Mouse (Mus musculus): ENCODE measurements around the gene Gnaz. TPM values are rescaled to one million over a fixed set of nuclear protein-coding genes. Genes with fewer than 3 reads are reported as not detected.
A peak's percentile ranks its signal among the peaks of the same experiment; 100 is the strongest.

Gnaz gene
- polyA plus RNA-seq, 1 experiment from 2014 or later, result 3.2 TPM

DNA sequence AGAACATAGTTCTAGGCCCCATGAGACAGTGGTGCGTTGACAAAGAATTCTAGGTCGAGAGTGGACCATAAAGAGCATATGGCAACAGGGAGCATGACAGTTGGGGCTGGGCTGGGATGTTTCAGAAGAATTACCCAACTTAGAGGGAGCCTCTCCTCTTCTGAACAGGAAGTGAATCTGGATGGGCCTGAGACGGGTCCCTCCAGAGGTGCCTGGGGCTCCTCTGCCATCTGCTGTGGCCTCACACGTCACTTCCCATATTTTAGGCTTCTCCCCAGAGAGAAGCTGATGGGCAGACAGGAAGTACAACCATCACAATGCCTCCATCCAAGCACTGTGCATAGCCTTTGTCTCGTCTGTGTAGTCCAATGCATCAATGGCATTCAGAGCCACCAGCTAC, 88.7 kb downstream of the Gnaz start:
- H3K4me3 ChIP-seq (ENCODE audit: low read depth, low read length), result no peak overlapping the region
- WGBS, result 62% methylated on average over 5 of the region's 5 CpGs
- no peak overlapping the region for H3K27ac ChIP-seq (ENCODE audit: low read depth)
- H3K9me3 ChIP-seq (ENCODE audit: low read depth, low read length), result no peaks in the 10 kb centered on the region
- DNase-seq (no peak), ATAC-seq (ENCODE audit: insufficient read depth) (no peak)
- H3K4me2 ChIP-seq, result no peak overlapping the region
- H3K36me3 ChIP-seq (ENCODE audit: insufficient read depth), result no peaks in the 10 kb centered on the region
- H3K27me3 ChIP-seq (ENCODE audit: insufficient read depth, low read length), result no peaks in the 10 kb centered on the region
- no peak overlapping the region for H3K9ac ChIP-seq
- TF ChIP-seq CTCF (IDR thresholded peaks at IDR 0.05; ENCODE audit: low read depth), result no peak
- peaks cover 7% of the 10 kb centered on the region for H3K4me1 ChIP-seq (ENCODE audit: insufficient read depth)

- no peak overlapping the region for H3K9ac ChIP-seq
- H3K4me1 ChIP-seq (ENCODE audit: insufficient read depth), result peaks cover 7% of the 10 kb centered on the region
- no peaks in the 10 kb centered on the region for H3K36me3 ChIP-seq (ENCODE audit: insufficient read depth)
- H3K27me3 ChIP-seq (ENCODE audit: insufficient read depth, low read length), result no peaks in the 10 kb centered on the region
- no peak for TF ChIP-seq CTCF (IDR thresholded peaks at IDR 0.05; ENCODE audit: low read depth)
- WGBS, result 17% methylated on average over 4 of the region's 4 CpGs
- no peak overlapping the region for H3K4me2 ChIP-seq
- H3K4me3 ChIP-seq (ENCODE audit: low read depth, low read length), result no peak overlapping the region
- no peak overlapping the region for H3K27ac ChIP-seq (ENCODE audit: low read depth)
- DNase-seq, result no peak
- no peak for ATAC-seq (ENCODE audit: insufficient read depth)
- H3K9me3 ChIP-seq (ENCODE audit: low read depth, low read length), result no peaks in the 10 kb centered on the region
Measured at GRCm38 (mm10) chr10:75056255-75056654, 89.3 kb downstream of the Gnaz start.

- ATAC-seq (ENCODE audit: insufficient read depth), result no peak
- Histone ChIP-seq H3K27ac (ENCODE audit: low read depth) (no peak overlapping the region), H3K36me3 (ENCODE audit: insufficient read depth) (no peaks in the 10 kb centered on the region), H3K4me3 (ENCODE audit: low read depth, low read length) (no peak overlapping the region), H3K9me3 (ENCODE audit: low read depth, low read length) (no peaks in the 10 kb centered on the region), H3K27me3 (ENCODE audit: insufficient read depth, low read length) (no peaks in the 10 kb centered on the region), H3K4me2 (no peak overlapping the region), H3K9ac (no peak overlapping the region), H3K4me1 (ENCODE audit: insufficient read depth) (peaks cover 20% of the 10 kb centered on the region)
- 42% methylated on average over 8 of the region's 8 CpGs for WGBS
- no peak for TF ChIP-seq CTCF (IDR thresholded peaks at IDR 0.05; ENCODE audit: low read depth)
- DNase-seq, result peak; percentile 35
Measured at GRCm38 (mm10) chr10:75058336-75058735, 91.4 kb downstream of the Gnaz start.

DNA sequence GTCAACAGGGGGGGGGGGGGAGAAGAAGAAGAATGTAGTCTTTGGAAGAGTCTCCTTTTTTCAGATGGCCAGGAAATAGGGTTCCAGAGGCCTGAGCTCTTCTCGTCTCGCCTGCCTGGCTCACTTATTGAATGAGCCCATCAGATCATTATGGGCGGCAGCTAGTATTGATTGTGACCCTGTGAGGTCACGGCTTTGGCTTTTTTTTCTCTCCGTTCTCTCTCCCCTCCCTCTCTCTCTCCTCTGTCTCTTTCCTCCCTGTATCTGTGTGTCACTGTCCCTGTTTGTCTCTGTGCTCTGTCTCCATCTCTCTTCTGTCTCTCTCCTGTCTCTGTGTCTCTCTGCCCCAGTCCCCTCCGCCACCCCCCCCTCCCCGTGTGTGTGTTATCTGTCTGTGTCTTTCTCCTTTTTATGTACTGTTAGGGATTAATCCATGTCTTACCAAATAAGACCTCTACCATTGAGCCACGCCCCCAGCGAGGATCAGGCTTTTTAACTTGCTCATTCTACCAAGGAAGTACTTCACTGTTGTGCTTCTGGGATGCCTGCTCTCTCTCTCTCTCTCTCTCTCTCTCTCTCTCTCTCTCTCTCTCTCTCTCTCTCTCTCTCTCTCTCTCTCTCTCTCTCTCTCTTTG, 91.9 kb downstream of the Gnaz start:
- no peak for TF ChIP-seq CTCF (IDR thresholded peaks at IDR 0.05; ENCODE audit: low read depth)
- DNase-seq (peak; percentile 61), ATAC-seq (ENCODE audit: insufficient read depth) (no peak)
- Histone ChIP-seq H3K27me3 (ENCODE audit: insufficient read depth, low read length) (no peaks in the 10 kb centered on the region), H3K36me3 (ENCODE audit: insufficient read depth) (no peaks in the 10 kb centered on the region), H3K27ac (ENCODE audit: low read depth) (no peak overlapping the region), H3K4me3 (ENCODE audit: low read depth, low read length) (no peak overlapping the region), H3K9me3 (ENCODE audit: low read depth, low read length) (no peaks in the 10 kb centered on the region), H3K4me1 (ENCODE audit: insufficient read depth) (peaks cover 23% of the 10 kb centered on the region), H3K9ac (no peak overlapping the region), H3K4me2 (peak overlapping the region; percentile 10; the same call in 1 of the 2 replicates)
- WGBS, result 32% methylated on average over 9 of the region's 9 CpGs

DNA sequence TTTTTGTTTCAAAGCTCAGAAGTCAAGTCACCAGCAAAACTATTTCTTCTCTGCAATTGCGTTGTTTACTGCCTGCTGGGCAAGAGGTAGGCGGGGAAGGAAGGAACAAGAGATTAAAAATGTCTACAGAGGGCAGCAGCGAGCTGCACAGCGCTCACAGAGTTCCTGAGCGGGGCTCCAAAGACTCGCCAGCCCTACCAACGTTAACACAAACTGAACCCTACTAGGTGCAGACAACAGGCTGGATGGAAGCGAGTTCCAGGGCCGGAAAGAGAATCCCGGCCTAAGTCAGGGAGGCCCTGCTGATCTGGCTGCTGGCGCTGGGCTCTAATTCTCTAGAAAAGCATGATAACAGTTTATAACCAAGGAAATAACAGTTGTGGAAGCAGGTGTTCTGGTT, 92.4 kb downstream of the Gnaz start:
- Histone ChIP-seq H3K4me1 (ENCODE audit: insufficient read depth) (peaks cover 23% of the 10 kb centered on the region), H3K36me3 (ENCODE audit: insufficient read depth) (no peaks in the 10 kb centered on the region), H3K27ac (ENCODE audit: low read depth) (no peak overlapping the region), H3K4me2 (peak overlapping the region; percentile 94), H3K27me3 (ENCODE audit: insufficient read depth, low read length) (no peaks in the 10 kb centered on the region), H3K9me3 (ENCODE audit: low read depth, low read length) (no peaks in the 10 kb centered on the region), H3K9ac (no peak overlapping the region), H3K4me3 (ENCODE audit: low read depth, low read length) (no peak overlapping the region)
- under 1% methylated on average over 11 of the region's 11 CpGs for WGBS
- DNase-seq, result peak; percentile 91
- TF ChIP-seq CTCF (IDR thresholded peaks at IDR 0.05; ENCODE audit: low read depth), result peak; percentile 81
- ATAC-seq (ENCODE audit: insufficient read depth), result 0 out of 2 replicates have a peak, but pooled peaks have one; percentile 28

GRCm38 (mm10) chr10:75060217-75060842, 93.4 kb downstream of the Gnaz start, which contains the start of gene Bcr:
Gene Bcr, plus strand, starts transcription at chr10:75060592.
- no peaks in the 10 kb centered on the region for H3K27me3 ChIP-seq (ENCODE audit: insufficient read depth, low read length)
- H3K27ac ChIP-seq (ENCODE audit: low read depth), result peak within 1 kb of the TSS; percentile 42; the same call in 1 of the 2 replicates
- peak within 1 kb of the TSS; percentile 94 for H3K4me2 ChIP-seq
- peak within 1 kb of the TSS; percentile 76 for H3K9ac ChIP-seq
- H3K9me3 ChIP-seq (ENCODE audit: low read depth, low read length), result no peaks in the 10 kb centered on the region
- no peak for TF ChIP-seq CTCF (IDR thresholded peaks at IDR 0.05; ENCODE audit: low read depth)
- no peaks in the 10 kb centered on the region for H3K36me3 ChIP-seq (ENCODE audit: insufficient read depth)
- H3K4me3 ChIP-seq (ENCODE audit: low read depth, low read length), result peak within 1 kb of the TSS; percentile 85
- whole genome bisulfite sequencing, result under 1% methylated on average over 28 of the region's 73 CpGs
- ATAC-seq (ENCODE audit: insufficient read depth) (peak; percentile 86), DNase-seq (peak; percentile 86)
- peaks cover 20% of the 10 kb centered on the region for H3K4me1 ChIP-seq (ENCODE audit: insufficient read depth)

GRCm38 (mm10) chr10:75060843-75061235, 93.9 kb downstream of the Gnaz start:
- peak; percentile 37 for DNase-seq
- Histone ChIP-seq H3K9me3 (ENCODE audit: low read depth, low read length) (no peaks in the 10 kb centered on the region), H3K4me2 (peak overlapping the region; percentile 94), H3K27ac (ENCODE audit: low read depth) (peak overlapping the region; percentile 42; the same call in 1 of the 2 replicates), H3K27me3 (ENCODE audit: insufficient read depth, low read length) (no peaks in the 10 kb centered on the region), H3K9ac (peak overlapping the region; percentile 76), H3K4me3 (ENCODE audit: low read depth, low read length) (peak overlapping the region; percentile 85), H3K4me1 (ENCODE audit: insufficient read depth) (peaks cover 20% of the 10 kb centered on the region), H3K36me3 (ENCODE audit: insufficient read depth) (no peaks in the 10 kb centered on the region)
- ATAC-seq (ENCODE audit: insufficient read depth), result peak; percentile 4
- no peak for TF ChIP-seq CTCF (IDR thresholded peaks at IDR 0.05; ENCODE audit: low read depth)
- WGBS, result under 1% methylated on average over 48 of the region's 48 CpGs
